Mouse (Mus musculus): ENCODE results near the gene Vmn2r11. TPM values are rescaled to one million over a fixed set of nuclear protein-coding genes. Genes with fewer than 3 reads are reported as not detected.
"Not testable (repeated sequence)": the region's sequence is repeated elsewhere in the genome, so short reads cannot be mapped to it uniquely, and the experiment has no call there.

Gene Vmn2r11
- total RNA-seq (2014; rRNA removed) (not detected in 2 replicates), polyA plus RNA-seq (2015; fragmentation: Nextera tagmentation; extraction: Ambion mirVana) (not detected in 2 replicates)

GRCm38 (mm10) chr5:109059469-109059868, at the start of gene Vmn2r11:
Gene Vmn2r11, minus strand, starts transcription at chr5:109059569.
- not testable (repeated sequence) for H3K27me3 ChIP-seq (ENCODE audit: insufficient read depth, low read length); H3K4me2 ChIP-seq (ENCODE audit: low read depth, low read length); H3K4me3 ChIP-seq (ENCODE audit: low read length); H3K4me1 ChIP-seq (ENCODE audit: insufficient read depth, low read length); H3K27ac ChIP-seq; ATAC-seq; H3K9ac ChIP-seq (replicated peaks; ENCODE audit: low read length); DNase-seq (ENCODE audit: low spot score); H3K36me3 ChIP-seq (ENCODE audit: insufficient read depth, low read length)
- WGBS, result 86% methylated on average over 3 of the region's 3 CpGs
- 0 out of 2 replicates have a peak, but pooled peaks cover 11% of the 10 kb centered on the region for H3K9me3 ChIP-seq (ENCODE audit: low read length)

DNA sequence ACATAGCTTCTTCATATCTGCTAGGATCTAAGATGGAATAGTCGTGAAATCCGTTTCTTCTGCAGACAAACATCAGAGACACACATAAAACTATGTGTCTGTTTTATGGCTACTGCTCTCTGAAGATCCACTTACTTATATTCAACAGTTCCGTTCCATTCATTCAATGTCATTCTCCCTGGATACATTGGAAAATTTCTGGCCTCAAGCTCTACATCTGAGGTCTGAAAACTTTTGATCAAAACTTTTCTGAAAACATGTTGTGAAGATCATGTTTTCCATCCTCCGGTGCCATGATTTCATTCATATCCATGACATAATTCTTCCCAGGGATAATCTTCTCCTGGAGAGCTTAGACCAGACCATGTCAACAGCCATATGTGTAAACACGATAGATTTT, 38.5 kb upstream of the Vmn2r11 start, which contains the start of gene Vmn2r12:
Gene Vmn2r12 (minus strand): TSS at position 101 of the 400 bp plus-strand sequence.
- 85% methylated on average over 5 of the region's 5 CpGs for WGBS
- H3K4me3 ChIP-seq (ENCODE audit: low read length), result not testable (repeated sequence)

GRCm38 (mm10) chr5:109096482-109096881, 37.1 kb upstream of the Vmn2r11 start:
- H3K4me2 ChIP-seq (ENCODE audit: low read depth, low read length); H3K4me1 ChIP-seq (ENCODE audit: insufficient read depth, low read length); H3K36me3 ChIP-seq (ENCODE audit: insufficient read depth, low read length); H3K4me3 ChIP-seq (ENCODE audit: low read length); H3K27me3 ChIP-seq (ENCODE audit: insufficient read depth, low read length); DNase-seq (ENCODE audit: low spot score); H3K27ac ChIP-seq; H3K9me3 ChIP-seq (ENCODE audit: low read length); ATAC-seq; H3K9ac ChIP-seq (replicated peaks; ENCODE audit: low read length): not testable (repeated sequence)
- WGBS, result 76% methylated on average over 3 of the region's 3 CpGs

More for the DNA sequence above, 38.5 kb upstream of the Vmn2r11 start, which contains the start of gene Vmn2r12:
- ATAC-seq; H3K27ac ChIP-seq; H3K36me3 ChIP-seq (ENCODE audit: insufficient read depth, low read length); H3K9ac ChIP-seq (replicated peaks; ENCODE audit: low read length); H3K9me3 ChIP-seq (ENCODE audit: low read length); H3K27me3 ChIP-seq (ENCODE audit: insufficient read depth, low read length); DNase-seq (ENCODE audit: low spot score); H3K4me2 ChIP-seq (ENCODE audit: low read depth, low read length); H3K4me1 ChIP-seq (ENCODE audit: insufficient read depth, low read length): not testable (repeated sequence)

DNA sequence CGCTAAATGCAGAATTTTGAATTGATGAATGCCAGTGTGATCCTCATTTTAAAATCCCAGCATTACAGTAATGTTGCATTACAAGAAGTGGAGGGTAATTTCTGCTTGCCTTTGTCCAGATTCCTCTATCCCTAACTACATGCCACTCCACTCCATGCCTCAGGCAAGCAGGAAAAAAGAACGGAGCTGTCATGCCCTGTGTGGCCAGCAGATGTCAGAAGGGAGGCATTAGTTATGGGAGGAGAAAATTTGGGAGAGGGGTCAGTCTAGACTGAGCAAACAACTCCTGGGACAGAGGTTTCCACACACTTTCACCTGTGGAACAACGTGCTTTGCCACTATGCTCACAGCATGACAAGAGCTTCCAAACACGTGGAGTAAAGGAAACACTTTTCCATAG, 12.6 kb upstream of the Vmn2r11 start:
- not testable (repeated sequence) for ATAC-seq; H3K9ac ChIP-seq (replicated peaks; ENCODE audit: low read length); H3K4me3 ChIP-seq (ENCODE audit: low read length); H3K27me3 ChIP-seq (ENCODE audit: insufficient read depth, low read length); DNase-seq (ENCODE audit: low spot score); H3K36me3 ChIP-seq (ENCODE audit: insufficient read depth, low read length); H3K9me3 ChIP-seq (ENCODE audit: low read length); H3K27ac ChIP-seq; H3K4me2 ChIP-seq (ENCODE audit: low read depth, low read length); H3K4me1 ChIP-seq (ENCODE audit: insufficient read depth, low read length)
- TF ChIP-seq CTCF (IDR thresholded peaks at IDR 0.05; ENCODE audit: low read depth), result 0 out of 2 replicates have a peak, but pooled peaks have one; percentile 4
- WGBS, result 47% methylated on average over 4 of the region's 4 CpGs

- Histone ChIP-seq H3K4me3 (ENCODE audit: low read length) (no peak overlapping the region), H3K36me3 (ENCODE audit: insufficient read depth, low read length) (no peaks in the 10 kb centered on the region), H3K9ac (replicated peaks; ENCODE audit: low read length) (no peak overlapping the region), H3K4me1 (ENCODE audit: insufficient read depth, low read length) (no peaks in the 10 kb centered on the region), H3K27me3 (ENCODE audit: insufficient read depth, low read length) (no peaks in the 10 kb centered on the region), H3K4me2 (ENCODE audit: low read depth, low read length) (no peak overlapping the region), H3K9me3 (ENCODE audit: low read length) (0 out of 2 replicates have a peak, but pooled peaks cover 4% of the 10 kb centered on the region), H3K27ac (no peak overlapping the region)
- no peak for DNase-seq (ENCODE audit: low spot score)
- ATAC-seq, result no peak
- 72% methylated on average over 1 of the region's 1 CpGs for WGBS
- TF ChIP-seq CTCF (IDR thresholded peaks at IDR 0.05; ENCODE audit: low read depth), result no peak
Measured at GRCm38 (mm10) chr5:109055286-109055685, 4.1 kb downstream of the Vmn2r11 start.

DNA sequence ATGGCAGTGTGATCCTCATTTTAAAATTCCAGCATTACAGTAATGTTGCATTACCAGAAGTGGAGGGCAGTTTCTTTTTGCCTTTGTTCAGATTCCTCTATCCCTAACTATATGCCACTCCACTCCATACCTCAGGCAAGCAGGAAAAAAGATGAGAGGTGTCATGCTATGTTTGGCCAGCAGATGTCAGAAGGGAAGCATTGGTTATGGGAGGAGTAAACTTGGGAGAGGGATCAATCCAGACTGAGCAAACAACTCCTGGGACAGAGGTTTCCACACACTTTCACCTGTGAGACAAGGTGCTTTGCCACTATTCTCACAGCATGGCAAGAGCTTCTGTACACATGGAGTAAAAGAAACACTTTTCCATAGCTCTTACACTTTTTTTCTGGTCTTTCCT, 26.8 kb downstream of the Vmn2r11 start:
- Histone ChIP-seq H3K9ac (replicated peaks; ENCODE audit: low read length) (no peak overlapping the region), H3K4me1 (ENCODE audit: insufficient read depth, low read length) (no peaks in the 10 kb centered on the region), H3K4me3 (ENCODE audit: low read length) (no peak overlapping the region), H3K4me2 (ENCODE audit: low read depth, low read length) (no peak overlapping the region), H3K36me3 (ENCODE audit: insufficient read depth, low read length) (no peaks in the 10 kb centered on the region), H3K9me3 (ENCODE audit: low read length) (0 out of 2 replicates have a peak, but pooled peaks cover 2% of the 10 kb centered on the region), H3K27me3 (ENCODE audit: insufficient read depth, low read length) (no peaks in the 10 kb centered on the region), H3K27ac (no peak overlapping the region)
- ATAC-seq (no peak), DNase-seq (ENCODE audit: low spot score) (no peak)
- TF ChIP-seq CTCF (IDR thresholded peaks at IDR 0.05; ENCODE audit: low read depth), result no peak; the same call in 1 of the 2 replicates

GRCm38 (mm10) chr5:109006427-109006826, 52.9 kb downstream of the Vmn2r11 start, which contains the start of gene Vmn2r10:
Gene Vmn2r10, minus strand, starts transcription at chr5:109006527.
- not testable (repeated sequence) for ATAC-seq; H3K4me1 ChIP-seq (ENCODE audit: insufficient read depth, low read length); H3K36me3 ChIP-seq (ENCODE audit: insufficient read depth, low read length); H3K27ac ChIP-seq; H3K4me3 ChIP-seq (ENCODE audit: low read length); DNase-seq (ENCODE audit: low spot score); H3K27me3 ChIP-seq (ENCODE audit: insufficient read depth, low read length); H3K9ac ChIP-seq (replicated peaks; ENCODE audit: low read length); H3K4me2 ChIP-seq (ENCODE audit: low read depth, low read length); H3K9me3 ChIP-seq (ENCODE audit: low read length)

Other genes starting within 250 kb of the Vmn2r11 start
- not detected in 2 replicates for gene Vmn2r9, start 207.0 kb downstream of the Vmn2r11 start, total RNA-seq (2014; rRNA removed)
- gene Vmn2r9, start 207.0 kb downstream of the Vmn2r11 start, polyA plus RNA-seq (2015; fragmentation: Nextera tagmentation; extraction: Ambion mirVana), result not detected in 2 replicates
- gene Vmn2r10, start 53.0 kb downstream of the Vmn2r11 start, total RNA-seq (2014; rRNA removed), result not detected in 2 replicates
- not detected in 2 replicates for gene Vmn2r10, start 53.0 kb downstream of the Vmn2r11 start, polyA plus RNA-seq (2015; fragmentation: Nextera tagmentation; extraction: Ambion mirVana)
- not detected in 2 replicates for gene Vmn2r12, start 38.4 kb upstream of the Vmn2r11 start, total RNA-seq (2014; rRNA removed)
- gene Vmn2r12, start 38.4 kb upstream of the Vmn2r11 start, polyA plus RNA-seq (2015; fragmentation: Nextera tagmentation; extraction: Ambion mirVana), result not detected in 2 replicates
- gene Vmn2r13, start 132.6 kb upstream of the Vmn2r11 start, total RNA-seq (2014; rRNA removed), result not detected in 2 replicates
- gene Vmn2r13, start 132.6 kb upstream of the Vmn2r11 start, polyA plus RNA-seq (2015; fragmentation: Nextera tagmentation; extraction: Ambion mirVana), result not detected in 2 replicates
- gene Vmn2r14, start 165.1 kb upstream of the Vmn2r11 start, total RNA-seq (2014; rRNA removed), result not detected in 2 replicates
- gene Vmn2r14, start 165.1 kb upstream of the Vmn2r11 start, polyA plus RNA-seq (2015; fragmentation: Nextera tagmentation; extraction: Ambion mirVana), result not detected in 2 replicates
- not detected in 2 replicates for gene Vmn2r15, start 238.1 kb upstream of the Vmn2r11 start, total RNA-seq (2014; rRNA removed)
- gene Vmn2r15, start 238.1 kb upstream of the Vmn2r11 start, polyA plus RNA-seq (2015; fragmentation: Nextera tagmentation; extraction: Ambion mirVana), result not detected in 2 replicates